Mouse (Mus musculus) testis, adult 2 months (tissue): ENCODE measurements at regions not wholly inside any gene's neighbourhood (a gene's known extent, or its start where the extent isn't known, plus 50 kb on each side); places are given as distances from the start of the nearest gene placed in this dataset.
"Not testable (repeated sequence)": the region's sequence is repeated elsewhere in the genome, so short reads cannot be mapped to it uniquely, and the experiment has no call there.

Source experiments
- H3K27ac ChIP-seq: fragments of 200-500 bp; 2 replicates; pipeline ENCODE4 v1.5.1; 2012; ENCODE audit warnings: low read depth, low read length; ENCODE audit not compliant: control insufficient read depth, insufficient read depth
- H3K27me3 ChIP-seq: fragments of 200-500 bp; 2 replicates; pipeline ENCODE4 v1.6.1; 2012; ENCODE audit warnings: mild to moderate bottlenecking, low read length, moderate library complexity; ENCODE audit not compliant: control insufficient read depth, insufficient read depth
- H3K36me3 ChIP-seq: fragments of 200-500 bp; 2 replicates; pipeline ENCODE4 v1.6.1; 2012; ENCODE audit warnings: mild to moderate bottlenecking, low read length; ENCODE audit not compliant: control insufficient read depth, insufficient read depth
- H3K4me1 ChIP-seq: fragments of 200-500 bp; 2 replicates; pipeline ENCODE4 v1.6.1; 2012; ENCODE audit warnings: low read length; ENCODE audit not compliant: control insufficient read depth, insufficient read depth
- H3K4me3 ChIP-seq: fragments of 200-500 bp; 2 replicates; pipeline ENCODE4 v1.5.1; 2012; ENCODE audit warnings: low read depth, mild to moderate bottlenecking, low read length, moderate library complexity, mixed read lengths; ENCODE audit not compliant: control insufficient read depth
- CTCF ChIP-seq: fragments of 200-500 bp; IDR thresholded peaks from 2 replicates; pipeline ENCODE4 v1.5.1; 2012; ENCODE audit warnings: low read depth, mild to moderate bottlenecking, inconsistent platforms, low read length, moderate library complexity; ENCODE audit not compliant: control insufficient read depth, insufficient read depth, insufficient replicate concordance
- POLR2A ChIP-seq: fragments of 200-500 bp; IDR thresholded peaks from 2 replicates; pipeline ENCODE4 v1.6.1; 2012; ENCODE audit warnings: low read depth, mild to moderate bottlenecking, inconsistent platforms, low read length, moderate library complexity; ENCODE audit not compliant: control insufficient read depth

GRCm38 (mm10) chr2:17155596-17155995 lies 575.7 kb downstream of the Nebl start:
- no peaks in the 10 kb centered on the region for H3K27me3 ChIP-seq
- no peak for TF ChIP-seq POLR2A
- no peak for TF ChIP-seq CTCF
- no peak overlapping the region for H3K4me3 ChIP-seq
- H3K36me3 ChIP-seq = no peaks in the 10 kb centered on the region
- H3K27ac ChIP-seq = no peak overlapping the region
- no peaks in the 10 kb centered on the region for H3K4me1 ChIP-seq

GRCm38 (mm10) chr2:17123626-17124025 lies 607.6 kb downstream of the Nebl start:
- Histone ChIP-seq H3K27me3 (no peaks in the 10 kb centered on the region), H3K4me1 (no peaks in the 10 kb centered on the region), H3K4me3 (no peak overlapping the region), H3K27ac (no peak overlapping the region), H3K36me3 (no peaks in the 10 kb centered on the region)
- TF ChIP-seq POLR2A = no peak

DNA sequence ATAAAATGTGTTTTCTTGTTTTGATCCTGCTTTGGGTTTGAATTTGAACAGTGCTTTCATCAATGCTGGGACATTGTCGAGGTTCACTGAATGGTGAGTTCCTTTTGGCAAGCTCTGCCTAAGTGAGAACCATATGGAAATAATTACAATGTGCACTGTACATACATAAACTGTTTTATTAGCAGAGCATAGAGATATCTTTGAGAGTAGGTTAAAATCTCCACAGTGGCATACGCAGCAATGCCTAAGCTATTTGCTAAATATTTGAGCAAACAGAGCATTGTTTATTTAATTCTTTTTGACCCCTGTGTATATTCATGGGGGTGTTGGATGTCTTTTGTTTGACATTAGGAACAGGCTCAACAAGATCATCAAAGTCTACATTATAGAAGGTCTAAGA lies 614.0 kb downstream of the Nebl start:
- no peaks in the 10 kb centered on the region for H3K36me3 ChIP-seq
- H3K27ac ChIP-seq = no peak overlapping the region
- no peaks in the 10 kb centered on the region for H3K27me3 ChIP-seq
- H3K4me3 ChIP-seq = no peak overlapping the region
- no peak for TF ChIP-seq POLR2A
- TF ChIP-seq CTCF = no peak
- H3K4me1 ChIP-seq = no peaks in the 10 kb centered on the region

DNA sequence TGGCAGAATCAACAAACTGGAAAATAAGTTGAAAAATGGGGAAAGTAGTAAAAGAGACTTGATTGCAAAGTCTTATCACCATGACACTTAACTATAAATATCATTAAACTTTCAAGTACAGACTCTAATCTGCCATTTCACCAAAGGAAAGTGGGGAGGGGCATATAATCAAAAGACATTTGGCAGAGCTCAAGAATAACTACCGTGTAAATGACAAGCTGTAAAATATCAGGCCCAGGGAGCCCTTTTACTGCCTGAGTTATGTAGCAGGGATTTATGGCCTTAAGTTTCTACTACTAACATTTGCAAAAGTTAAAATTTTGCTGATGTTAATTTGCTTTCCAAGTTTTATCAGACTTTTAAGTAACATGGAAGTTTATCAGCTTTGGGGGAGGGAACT lies 620.1 kb downstream of the Nebl start:
- TF ChIP-seq CTCF (no peak), POLR2A (no peak)
- Histone ChIP-seq H3K27me3 (no peaks in the 10 kb centered on the region), H3K4me3 (no peak overlapping the region), H3K4me1 (no peaks in the 10 kb centered on the region), H3K27ac (no peak overlapping the region), H3K36me3 (no peaks in the 10 kb centered on the region)

GRCm38 (mm10) chr2:17101161-17101560 lies 630.1 kb downstream of the Nebl start:
- Histone ChIP-seq H3K4me1 (0 out of 2 replicates have a peak, but pooled peaks cover 2% of the 10 kb centered on the region), H3K36me3 (no peaks in the 10 kb centered on the region), H3K4me3 (no peak overlapping the region), H3K27ac (no peak overlapping the region), H3K27me3 (no peaks in the 10 kb centered on the region)
- TF ChIP-seq CTCF (no peak), POLR2A (no peak)

DNA sequence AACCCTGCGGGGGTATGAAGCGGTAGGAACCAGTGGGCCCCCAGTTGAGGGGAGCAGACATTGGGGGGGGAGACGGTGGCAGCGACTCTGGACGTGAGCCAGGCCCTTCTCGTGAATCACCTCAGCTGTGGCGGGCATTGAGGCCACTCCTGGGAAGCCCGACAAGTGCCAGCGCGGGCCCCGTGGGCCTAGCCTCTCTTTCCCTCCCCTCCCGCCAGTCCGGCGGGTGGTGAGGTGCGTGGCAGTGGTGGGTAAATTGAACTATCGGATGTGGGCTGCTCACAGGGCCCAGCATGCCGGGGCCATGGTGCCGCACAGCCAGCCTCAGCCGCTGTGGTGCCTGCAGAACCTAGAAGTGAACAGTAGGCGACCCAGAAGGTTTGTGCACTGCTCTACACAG lies 633.7 kb downstream of the Nebl start:
- peak overlapping the region; percentile 67 for H3K4me3 ChIP-seq
- no peak overlapping the region for H3K27ac ChIP-seq
- no peaks in the 10 kb centered on the region for H3K27me3 ChIP-seq
- 0 out of 2 replicates have a peak, but pooled peaks cover 2% of the 10 kb centered on the region for H3K4me1 ChIP-seq
- H3K36me3 ChIP-seq = no peaks in the 10 kb centered on the region
- TF ChIP-seq CTCF = no peak

DNA sequence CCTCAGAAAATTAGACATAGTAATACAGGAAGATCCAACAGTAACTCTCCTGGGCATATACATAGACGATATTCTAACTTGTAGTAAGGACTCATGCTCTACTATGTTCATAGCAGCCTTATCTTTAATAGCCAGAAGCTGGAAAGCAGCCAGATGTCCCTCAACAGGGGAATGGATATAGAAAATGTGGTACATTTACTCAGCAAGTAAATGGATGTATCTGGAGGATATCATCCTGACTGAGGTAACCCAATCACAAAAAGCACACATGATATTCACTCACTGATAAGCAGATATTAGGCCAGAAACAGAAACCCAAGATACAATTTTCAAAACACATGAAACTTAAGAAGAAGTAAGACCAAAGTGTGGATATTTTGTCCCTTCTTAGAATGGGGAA lies 639.8 kb downstream of the Nebl start:
- H3K27me3 ChIP-seq = no peaks in the 10 kb centered on the region
- H3K4me3 ChIP-seq = no peak overlapping the region
- no peaks in the 10 kb centered on the region for H3K36me3 ChIP-seq
- H3K27ac ChIP-seq = no peak overlapping the region
- H3K4me1 ChIP-seq = no peaks in the 10 kb centered on the region
- no peak for TF ChIP-seq POLR2A
- no peak for TF ChIP-seq CTCF

- Histone ChIP-seq H3K27ac (no peak overlapping the region), H3K27me3 (no peaks in the 10 kb centered on the region), H3K4me3 (no peak overlapping the region), H3K4me1 (no peaks in the 10 kb centered on the region), H3K36me3 (no peaks in the 10 kb centered on the region)
- no peak for TF ChIP-seq POLR2A
- no peak for TF ChIP-seq CTCF
Measured at GRCm38 (mm10) chr2:17081266-17081665, 650.0 kb downstream of the Nebl start.

GRCm38 (mm10) chr2:17065149-17066145 lies 665.8 kb downstream of the Nebl start:
- H3K27me3 ChIP-seq, H3K36me3 ChIP-seq, H3K4me3 ChIP-seq, H3K4me1 ChIP-seq: not testable (repeated sequence)
- peak overlapping the region; percentile 36; the same call in 1 of the 2 replicates for H3K27ac ChIP-seq
